Mouse (Mus musculus): Measurements from ENCODE around the gene Mras. TPM values are rescaled to one million over a fixed set of nuclear protein-coding genes. Genes with fewer than 3 reads are reported as not detected.

Gene Mras
- 186 and 220 TPM in 2 replicates for polyA plus RNA-seq (2021; fragmentation: Nextera tagmentation)
- long read RNA-seq, experiment 1, full-length matches to known transcripts, result 21 of 72 reads
- long read RNA-seq, experiment 1, partial matches to known transcripts, result 40 of 72 reads
- long read RNA-seq, experiment 1, other reads (novel, unspliced or antisense), result 11 of 72 reads
- long read RNA-seq, experiment 2, full-length matches to known transcripts, result 65 of 91 reads
- long read RNA-seq, experiment 2, partial matches to known transcripts, result 1 of 91 reads
- long read RNA-seq, experiment 2, other reads (novel, unspliced or antisense), result 25 of 91 reads

DNA sequence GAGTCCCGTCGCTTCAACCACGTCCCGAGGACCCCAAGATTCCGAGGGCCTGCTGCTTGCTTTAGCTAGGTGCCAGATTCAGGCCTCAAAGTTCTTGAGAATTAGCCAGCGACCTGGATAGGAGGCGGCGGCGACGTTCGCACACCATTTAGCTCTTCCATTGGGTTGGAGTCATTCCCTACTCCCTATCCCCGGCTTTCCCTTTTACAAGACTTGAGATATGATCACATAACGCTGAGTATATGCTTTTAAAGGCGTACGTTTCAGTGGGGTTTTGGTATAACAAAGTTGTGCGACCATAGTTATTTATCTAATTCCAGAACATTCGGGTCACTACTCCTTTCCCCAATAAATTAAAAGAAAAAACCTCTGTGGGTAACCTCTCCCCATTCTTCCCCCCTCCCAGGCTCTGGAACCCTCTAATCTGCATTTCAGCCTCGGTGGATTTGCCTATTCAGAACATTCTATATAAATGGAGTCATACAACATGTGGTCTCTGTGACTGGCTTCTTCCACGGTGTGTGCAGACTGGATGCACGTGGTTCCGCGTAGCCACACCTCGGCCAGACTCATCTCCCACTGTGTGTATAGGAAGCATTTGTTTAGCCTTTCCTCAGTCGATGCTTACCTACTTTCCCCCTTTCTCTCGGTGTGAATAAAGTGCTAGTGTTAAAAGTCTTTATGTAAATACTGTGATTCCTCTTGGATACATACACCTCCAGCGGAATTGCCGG is at the start of gene Mras:
Gene Mras, minus strand, starts transcription at position 351 of the 734 bp plus-strand sequence.

DNA sequence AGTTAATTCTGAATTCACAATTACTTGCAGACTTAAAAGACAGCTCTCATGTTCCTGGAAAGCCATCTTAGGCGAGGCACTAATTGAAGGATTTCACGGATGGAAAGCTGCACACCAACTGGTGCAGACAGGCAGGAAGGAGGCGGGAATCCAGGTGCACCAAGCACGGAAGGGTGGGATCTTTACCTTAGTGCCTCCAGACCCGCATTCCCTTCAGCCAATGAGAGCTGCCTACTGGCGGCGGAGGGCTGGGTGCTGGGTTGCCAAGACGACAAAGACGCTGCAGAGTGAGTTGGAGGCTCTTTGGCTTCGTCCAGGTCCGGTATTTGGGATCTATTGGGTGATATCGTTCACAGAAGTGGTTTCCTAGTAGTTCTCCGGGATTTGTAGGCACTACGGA is 14.0 kb upstream of the Mras start, which contains the start of gene Nme9:
Gene Nme9, plus strand, starts transcription at position 315 of the 400 bp plus-strand sequence.

DNA sequence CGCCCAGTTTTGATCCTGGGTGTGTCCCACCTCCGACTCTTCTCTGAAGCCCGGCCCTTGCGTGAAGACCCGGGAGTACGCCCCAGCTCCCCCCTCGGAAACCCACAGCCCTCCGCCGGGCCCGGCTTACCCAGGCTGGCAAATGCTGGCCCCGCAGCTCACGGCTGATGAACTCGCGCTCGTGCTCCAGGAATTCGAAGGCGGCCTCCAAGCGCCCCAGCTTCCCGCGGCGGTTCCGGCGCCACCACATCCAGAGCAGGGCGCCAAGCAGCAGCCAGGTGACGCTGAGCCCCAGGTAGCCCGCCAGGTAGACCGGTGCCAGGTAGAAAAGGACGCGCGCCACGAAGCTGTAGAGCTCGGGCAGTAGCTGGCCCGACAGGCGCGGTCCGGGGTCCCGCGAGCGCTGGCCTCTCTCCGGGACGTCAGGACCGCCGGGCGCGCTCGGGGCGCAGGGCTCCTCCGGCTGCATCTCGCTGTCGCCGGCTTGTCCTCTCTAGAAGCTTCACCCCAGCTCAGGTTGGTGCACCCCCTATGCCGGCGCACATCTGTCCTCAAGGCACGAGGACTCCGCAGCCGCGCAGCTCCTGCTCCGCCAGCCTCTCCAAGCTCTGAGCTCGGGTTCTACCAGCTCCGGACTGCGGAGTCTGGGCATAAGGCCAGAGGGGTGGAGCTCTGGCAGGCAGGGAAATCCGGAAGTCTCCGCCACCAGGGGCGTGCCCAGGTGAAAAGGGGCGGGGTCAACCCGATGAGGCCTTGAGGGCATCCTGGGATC is 79.1 kb downstream of the Mras start, which contains the start of gene Esyt3:
Gene Esyt3, minus strand, starts transcription at position 637 of the 772 bp plus-strand sequence.

Other genes with a start within 250 kb of the Mras start
- not detected in 2 replicates for gene Faiml, start 200.1 kb downstream of the Mras start, polyA plus RNA-seq (2021; fragmentation: Nextera tagmentation)
- gene Cep70, start 194.0 kb downstream of the Mras start, polyA plus RNA-seq (2021; fragmentation: Nextera tagmentation), result 8.7 and 11.5 TPM in 2 replicates
- gene Esyt3, start 78.8 kb downstream of the Mras start, polyA plus RNA-seq (2021; fragmentation: Nextera tagmentation), result 0.46 and 0.69 TPM in 2 replicates
- gene Nme9, start 14.1 kb upstream of the Mras start, polyA plus RNA-seq (2021; fragmentation: Nextera tagmentation), result 3.4 and 4.0 TPM in 2 replicates
- 31.4 and 32.7 TPM in 2 replicates for gene Armc8, start 131.5 kb upstream of the Mras start, polyA plus RNA-seq (2021; fragmentation: Nextera tagmentation)
- gene Dbr1, start 138.4 kb upstream of the Mras start, polyA plus RNA-seq (2021; fragmentation: Nextera tagmentation), result 11.3 and 12.8 TPM in 2 replicates
- gene A4gnt, start 175.1 kb upstream of the Mras start, polyA plus RNA-seq (2021; fragmentation: Nextera tagmentation), result 0.05 TPM in 1 of 2 replicates, not detected in the other
- 4.5 and 5.2 TPM in 2 replicates for gene Dzip1l, start 192.1 kb upstream of the Mras start, polyA plus RNA-seq (2021; fragmentation: Nextera tagmentation)

All from layer of hippocampus, adult 6 months (tissue).